Mouse (Mus musculus): Measurements from ENCODE around the gene Gm4567. TPM values are rescaled to one million over a fixed set of nuclear protein-coding genes. Genes with fewer than 3 reads are reported as not detected.
"Not testable (repeated sequence)": the region's sequence is repeated elsewhere in the genome, so short reads cannot be mapped to it uniquely, and the experiment has no call there.

Gene Gm4567
- polyA plus RNA-seq (2012; rRNA removed): not detected in 2 replicates

GRCm38 (mm10) chr7:22719610-22720009 lies at the start of gene Gm4567:
Gm4567 (minus strand) TSS chr7:22719710.
- H3K4me1 ChIP-seq (ENCODE audit: control insufficient read depth, insufficient read depth, low read length); H3K4me3 ChIP-seq (replicated peaks; ENCODE audit: extremely low read depth, low read depth, low read length); DNase-seq: not testable (repeated sequence)
- WGBS: no CpG with 5 or more reads among the region's 1 CpGs

- DNase-seq; H3K4me3 ChIP-seq (replicated peaks; ENCODE audit: extremely low read depth, low read depth, low read length); H3K4me1 ChIP-seq (ENCODE audit: control insufficient read depth, insufficient read depth, low read length): not testable (repeated sequence)
- 18% methylated on average over 2 of the region's 3 CpGs for WGBS
Observed at GRCm38 (mm10) chr7:22761397-22761796, 41.9 kb upstream of the Gm4567 start, which contains the start of gene Vmn1r157. Vmn1r157 (plus strand) TSS chr7:22761697.

- WGBS: no CpG with 5 or more reads among the region's 2 CpGs
- not testable (repeated sequence) for H3K4me1 ChIP-seq (ENCODE audit: control insufficient read depth, insufficient read depth, low read length); H3K4me3 ChIP-seq (replicated peaks; ENCODE audit: extremely low read depth, low read depth, low read length); DNase-seq
Observed at GRCm38 (mm10) chr7:22692217-22692616, 27.3 kb downstream of the Gm4567 start, which contains the start of gene Gm8693. Gm8693 (minus strand) TSS chr7:22692317.

Other genes with a start within 250 kb of the Gm4567 start
- gene Vmn1r151, start 220.0 kb downstream of the Gm4567 start, polyA plus RNA-seq (2012; rRNA removed): not detected in 2 replicates
- gene Vmn1r152, start 196.7 kb downstream of the Gm4567 start, polyA plus RNA-seq (2012; rRNA removed): not detected in 2 replicates
- gene Gm8677, start 184.8 kb downstream of the Gm4567 start, polyA plus RNA-seq (2012; rRNA removed): not detected in 2 replicates
- gene Gm4201, start 154.4 kb downstream of the Gm4567 start, polyA plus RNA-seq (2012; rRNA removed): not detected in 2 replicates
- gene Gm4565, start 131.6 kb downstream of the Gm4567 start, polyA plus RNA-seq (2012; rRNA removed): not detected in 2 replicates
- not detected in 2 replicates for gene Vmn1r155, start 61.7 kb downstream of the Gm4567 start, polyA plus RNA-seq (2012; rRNA removed)
- gene Gm8693, start 27.4 kb downstream of the Gm4567 start, polyA plus RNA-seq (2012; rRNA removed): not detected in 2 replicates
- gene Vmn1r157, start 42.0 kb upstream of the Gm4567 start, polyA plus RNA-seq (2012; rRNA removed): not detected in 2 replicates
- not detected in 2 replicates for gene Vmn1r158, start 71.1 kb upstream of the Gm4567 start, polyA plus RNA-seq (2012; rRNA removed)
- gene Vmn1r159, start 123.9 kb upstream of the Gm4567 start, polyA plus RNA-seq (2012; rRNA removed): not detected in 2 replicates
- not detected in 2 replicates for gene Vmn1r160, start 151.5 kb upstream of the Gm4567 start, polyA plus RNA-seq (2012; rRNA removed)

All from lung, adult 2 months (tissue).